Mouse (Mus musculus): ENCODE results near the gene Apba1.

Apba1 gene

DNA sequence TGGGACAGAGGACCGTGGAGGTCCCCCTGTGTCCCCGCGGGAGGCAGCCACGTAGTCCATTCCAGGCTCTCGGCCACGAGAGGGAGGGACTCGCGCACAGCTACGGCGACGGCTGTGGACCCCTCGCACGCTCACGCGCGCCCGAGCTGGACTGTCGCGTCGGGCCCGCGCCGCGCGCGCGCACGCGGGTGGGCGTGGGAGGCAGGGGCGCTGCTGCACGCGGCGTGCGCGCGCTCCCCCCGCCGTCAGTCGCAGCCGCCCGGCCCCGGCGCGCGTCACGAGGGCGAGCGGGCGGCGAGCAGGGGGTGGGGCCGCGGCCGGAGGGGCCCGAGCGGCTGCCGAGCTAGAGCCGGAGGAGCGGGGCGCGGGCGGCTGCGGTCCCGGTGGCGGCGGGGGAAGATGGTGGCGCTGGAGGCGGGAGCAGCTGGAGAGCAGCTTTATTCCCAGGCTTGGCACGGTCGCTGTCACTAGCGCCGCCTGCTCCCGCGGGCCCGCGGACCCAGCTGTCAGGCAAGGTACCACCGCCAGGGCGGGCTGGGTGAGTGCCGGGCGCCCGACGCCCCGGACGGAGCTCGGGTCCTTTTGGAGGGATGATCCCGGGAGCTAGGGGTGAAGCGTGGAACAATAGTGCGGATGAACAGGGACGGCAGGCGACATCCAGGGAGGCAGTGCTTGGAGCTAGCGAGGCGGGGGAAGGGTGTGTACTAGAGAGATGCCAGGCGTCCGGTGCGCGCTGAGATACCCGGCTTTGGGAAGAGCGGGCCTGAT, at the start of gene Apba1:
Gene Apba1, plus strand, starts transcription at position 334 of the 768 bp plus-strand sequence.
- DNase-seq: peak; percentile 84

DNA sequence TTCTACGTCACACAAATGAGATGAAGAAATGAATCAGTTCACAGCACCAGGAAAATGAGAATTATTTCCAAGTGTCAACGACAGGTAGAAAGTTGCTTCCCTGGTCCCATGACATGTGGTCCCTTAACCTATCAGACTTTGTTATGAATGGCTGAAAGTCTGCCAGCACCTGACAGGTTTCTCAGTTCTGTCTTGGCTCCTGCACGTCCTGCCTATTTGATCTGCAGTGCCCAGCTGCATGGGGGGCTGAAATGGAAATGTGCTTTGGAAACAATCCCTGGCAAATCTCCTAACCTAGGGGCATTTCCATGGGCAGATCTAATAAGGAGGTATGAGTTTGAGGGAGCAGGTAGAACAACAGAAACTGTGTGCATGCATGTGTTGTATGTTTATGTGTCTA, 12.2 kb upstream of the Apba1 start:
- DNase-seq: no peak

DNA sequence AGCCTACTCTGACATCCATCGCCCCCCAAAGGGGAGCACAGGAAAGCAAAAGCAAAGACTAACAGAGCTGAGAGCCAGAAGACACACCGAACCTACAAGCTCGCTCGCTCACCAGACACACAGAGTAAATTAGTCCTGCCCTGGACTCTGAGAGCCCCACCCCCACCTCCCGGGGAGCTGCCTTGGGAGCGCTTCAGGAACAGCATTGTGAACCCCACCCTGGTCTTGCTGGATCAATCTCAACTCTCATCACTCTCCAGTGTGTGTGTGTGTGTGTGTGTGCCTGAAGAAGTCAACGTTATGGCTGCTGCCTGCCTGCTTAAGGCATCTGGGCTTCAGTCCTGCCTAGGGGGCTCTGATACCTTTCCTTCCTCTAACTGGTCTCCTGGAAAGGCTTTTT, 1.7 kb upstream of the Apba1 start:
- DNase-seq: peak; percentile 11

DNA sequence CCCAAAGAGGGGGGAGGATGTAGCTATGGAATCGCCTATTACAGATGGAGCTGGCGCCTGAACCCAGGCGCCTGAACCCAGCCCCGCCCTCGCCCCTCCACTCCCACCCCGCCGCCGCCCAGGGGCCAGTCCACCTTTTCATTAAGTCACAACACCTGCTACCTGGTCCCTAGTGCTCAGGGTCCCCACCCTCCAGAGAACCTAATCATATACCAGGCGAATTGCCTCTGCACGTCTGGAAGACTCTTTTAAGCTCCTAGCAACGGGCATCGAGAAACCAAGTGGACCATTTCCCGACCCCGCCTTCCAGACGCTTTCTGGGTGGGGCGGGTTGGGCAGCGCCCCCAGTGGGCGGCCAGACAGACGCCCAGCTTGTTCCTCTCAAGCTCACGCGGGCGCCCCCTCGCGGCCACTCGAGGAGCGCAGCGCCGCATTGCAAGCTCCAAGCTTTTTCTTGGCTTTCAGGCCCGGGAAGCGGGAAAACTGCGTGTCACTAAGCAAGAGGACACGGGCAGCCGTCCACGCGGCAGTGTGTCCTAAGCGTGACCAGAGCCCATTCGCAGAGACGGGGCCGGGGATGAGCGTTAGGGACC, 630 bp upstream of the Apba1 start:
- peak; percentile 93 for DNase-seq

DNA sequence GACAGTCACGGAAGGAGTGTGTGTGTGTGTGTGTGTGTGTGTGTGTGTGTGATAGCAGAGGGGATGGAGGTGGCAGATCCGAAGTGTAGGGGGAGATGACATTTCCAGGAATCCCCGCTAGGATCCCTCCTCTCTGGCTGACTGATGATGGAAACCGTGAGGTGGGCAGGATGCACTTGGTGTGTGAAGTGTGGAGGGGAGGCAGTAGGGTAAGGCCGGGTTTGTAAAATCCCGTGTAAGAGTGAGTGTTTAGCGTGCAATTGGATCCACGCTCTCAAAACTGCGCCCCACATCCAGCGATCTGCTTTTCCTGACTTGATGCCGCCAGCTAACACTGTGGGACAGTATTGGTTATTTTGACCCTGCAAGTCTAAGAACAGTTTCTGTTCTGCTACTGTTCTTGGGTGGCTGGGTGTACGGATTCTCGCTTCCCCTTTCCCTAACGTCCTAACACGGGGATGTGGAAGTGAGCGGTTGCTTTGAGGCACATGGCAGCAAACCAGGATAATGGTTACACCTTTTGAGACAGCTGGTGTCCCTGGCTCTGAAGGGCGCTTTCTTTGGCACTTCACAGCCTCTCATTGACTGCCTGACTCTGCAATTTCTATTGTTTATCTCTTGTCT, 747 bp downstream of the Apba1 start:
- DNase-seq: no peak

DNA sequence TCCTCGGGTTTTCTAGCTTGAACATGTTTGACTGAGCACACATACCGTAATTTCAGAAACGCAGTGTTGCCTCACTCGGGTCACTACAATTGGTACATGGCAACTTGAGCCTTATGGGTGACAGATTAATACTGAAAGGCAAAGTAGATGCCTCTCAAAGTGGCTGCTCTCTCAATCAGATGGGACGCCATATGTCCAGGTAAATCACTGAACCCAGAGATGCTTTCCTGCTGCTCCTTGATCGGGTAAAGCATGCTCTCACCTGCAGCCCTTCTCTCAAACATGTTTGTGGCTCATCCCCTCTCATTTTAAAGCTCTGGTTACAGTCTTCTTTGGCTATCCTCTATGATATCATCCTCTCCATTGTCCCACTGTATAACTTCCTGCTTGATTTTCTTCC, 4.7 kb downstream of the Apba1 start:
- DNase-seq: no peak

DNA sequence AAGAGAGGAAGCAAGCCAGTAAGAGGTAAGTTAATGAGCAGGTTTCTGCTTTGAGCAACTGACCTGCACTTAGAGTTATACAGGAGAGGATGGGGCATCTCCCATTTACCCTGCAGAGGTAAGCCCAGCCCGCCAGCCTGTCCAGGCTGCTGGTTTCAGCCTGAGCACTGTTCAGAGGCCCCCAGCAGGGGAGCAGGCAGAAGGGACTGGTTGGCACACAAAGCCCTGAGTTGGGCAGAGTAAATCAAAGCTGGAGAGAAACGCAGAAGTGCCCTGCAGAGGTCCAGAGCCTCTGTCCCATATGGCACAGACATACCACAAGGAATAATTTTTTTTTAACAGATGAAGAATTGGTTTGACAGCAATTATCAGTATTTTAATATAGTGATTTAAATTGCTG, 5.4 kb downstream of the Apba1 start:
- no peak for DNase-seq

DNA sequence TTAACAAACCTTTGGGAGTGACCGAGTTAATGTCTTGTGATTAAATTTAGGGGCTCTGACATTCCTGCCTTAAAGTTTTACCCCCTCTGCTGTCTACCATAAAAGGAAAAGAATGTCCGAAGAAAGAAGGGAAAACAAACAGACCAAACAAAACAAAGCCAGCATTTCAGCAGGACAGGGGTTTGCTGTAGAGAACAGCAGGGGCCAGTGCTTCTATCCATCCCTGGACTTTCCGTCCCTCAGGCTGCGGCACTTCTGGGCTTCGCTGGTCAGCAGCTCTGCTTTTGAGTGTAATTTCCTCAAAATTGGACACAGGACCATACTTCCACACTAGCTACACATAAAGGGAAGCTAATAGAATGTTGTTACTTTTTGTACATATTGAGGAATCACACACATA, 10.2 kb downstream of the Apba1 start:
- DNase-seq: no peak

DNA sequence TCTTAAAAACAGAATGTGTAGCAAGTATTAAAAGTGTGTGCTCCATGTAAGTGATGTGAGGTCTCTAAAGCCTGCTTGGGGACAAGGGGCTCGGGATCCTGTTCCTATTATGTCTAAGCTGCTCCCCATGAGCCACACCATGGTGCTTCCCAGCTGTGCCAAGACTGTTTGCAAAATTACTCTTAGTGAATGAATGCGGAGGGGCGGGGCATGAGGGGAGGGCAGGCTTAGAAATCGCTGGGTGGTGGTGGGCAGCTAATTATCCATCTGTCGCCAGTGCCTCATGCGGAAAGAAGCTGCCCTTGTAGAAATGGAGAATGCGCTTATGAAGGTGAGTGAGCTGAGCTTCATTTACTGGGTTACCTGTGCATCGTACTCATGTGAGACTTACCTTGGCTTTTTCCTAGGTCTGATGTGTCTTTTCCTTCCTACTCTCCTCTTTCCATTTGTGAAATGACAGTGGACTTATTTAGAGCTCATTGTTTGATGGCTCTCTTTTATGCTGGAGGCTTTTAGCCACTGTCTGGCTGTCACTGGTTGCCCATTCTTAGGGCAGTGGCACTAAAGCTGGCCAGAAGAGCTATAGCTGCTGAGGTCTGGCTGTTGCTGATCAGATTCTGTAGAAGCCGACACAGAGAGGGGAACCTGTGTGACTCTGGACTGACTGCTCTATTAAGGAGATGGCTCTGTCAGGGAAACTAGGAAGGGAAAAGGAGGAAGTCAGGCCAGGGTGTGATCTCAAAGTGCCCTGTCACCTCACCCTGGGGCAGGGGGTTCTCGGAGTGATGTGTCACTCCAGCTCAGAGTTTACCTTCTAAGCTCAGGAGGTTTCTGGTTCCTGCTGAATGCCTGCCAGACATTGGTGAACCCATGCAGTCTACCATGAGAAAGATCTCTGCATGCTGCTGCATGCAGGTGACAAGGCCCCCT, 12.1 kb downstream of the Apba1 start:
- DNase-seq: no peak

DNA sequence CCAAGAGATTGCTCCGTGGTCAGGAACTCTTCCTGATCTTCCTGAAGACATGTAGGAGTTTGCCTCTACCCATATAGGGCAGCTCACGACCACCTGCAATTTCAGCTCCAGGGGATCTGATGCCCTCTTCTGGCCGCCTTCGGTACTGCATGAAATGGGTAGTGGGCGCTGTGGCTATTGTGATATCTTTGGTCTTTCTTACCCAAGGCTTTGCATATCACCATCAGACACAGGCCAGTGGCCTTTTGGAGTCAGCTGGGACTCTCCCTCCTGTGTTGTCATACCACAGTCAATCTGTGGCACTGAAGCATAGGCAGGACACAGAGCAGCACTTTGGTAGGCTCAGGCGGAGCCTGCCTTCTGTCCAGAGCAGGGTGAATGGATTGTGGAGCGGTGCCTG, 13.3 kb downstream of the Apba1 start:
- DNase-seq: peak; percentile 65

DNA sequence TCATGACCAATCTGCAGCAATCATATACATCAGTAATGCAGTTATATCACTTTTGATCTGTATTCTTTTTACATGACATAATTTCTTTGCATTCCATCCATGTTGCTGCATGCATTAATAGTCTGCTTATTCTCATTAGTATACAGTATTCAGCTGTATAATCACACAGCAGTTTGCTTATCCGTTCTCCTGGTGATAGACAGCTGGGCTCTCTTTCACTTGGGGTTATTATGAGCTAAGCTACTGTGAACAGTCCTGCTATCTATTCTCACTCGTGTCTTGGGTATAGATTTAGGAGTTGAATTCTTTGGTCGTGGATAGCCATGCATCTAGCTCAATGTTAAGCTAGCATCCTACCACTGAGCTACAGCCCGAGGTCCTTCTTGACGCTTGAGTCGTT, 16.7 kb downstream of the Apba1 start:
- DNase-seq: no peak

DNA sequence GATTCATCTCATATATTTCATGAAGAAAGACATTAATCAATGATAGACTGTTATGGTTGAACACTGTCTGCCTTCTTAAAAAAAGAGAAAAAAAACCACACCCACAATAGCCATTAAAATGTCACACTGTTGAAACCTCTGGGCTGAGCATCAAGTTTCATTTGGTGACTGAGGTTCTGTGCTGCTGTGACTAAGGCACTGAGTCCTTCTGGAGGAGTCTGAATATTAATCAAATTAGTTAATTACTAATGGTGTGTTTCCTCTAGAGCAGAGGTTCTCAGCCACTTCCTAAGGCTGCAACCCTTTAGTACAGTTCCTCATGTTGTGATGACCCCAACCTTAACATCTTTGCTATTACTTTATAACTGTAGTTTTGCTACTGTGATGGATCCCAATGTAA, 20.4 kb downstream of the Apba1 start:
- no peak for DNase-seq

DNA sequence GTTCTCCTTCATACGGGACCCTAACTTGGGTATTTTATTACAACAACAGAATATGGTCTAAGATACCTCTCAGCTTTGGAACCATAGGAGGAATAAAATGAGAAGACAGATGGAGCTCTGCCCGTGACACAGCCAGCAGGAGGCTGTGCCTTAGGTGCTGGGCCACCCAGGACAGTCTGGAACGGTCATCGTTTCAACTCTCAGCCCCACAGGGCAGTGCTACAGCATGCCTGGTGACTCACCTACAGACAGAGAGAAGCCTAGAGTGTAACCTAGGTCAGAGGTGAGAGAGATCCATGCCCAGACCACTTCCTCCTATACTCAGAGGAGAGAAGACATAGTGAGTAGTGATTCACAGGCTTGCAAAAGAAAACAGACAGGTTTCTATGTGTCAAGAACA, 21.4 kb downstream of the Apba1 start:
- no peak for DNase-seq

DNA sequence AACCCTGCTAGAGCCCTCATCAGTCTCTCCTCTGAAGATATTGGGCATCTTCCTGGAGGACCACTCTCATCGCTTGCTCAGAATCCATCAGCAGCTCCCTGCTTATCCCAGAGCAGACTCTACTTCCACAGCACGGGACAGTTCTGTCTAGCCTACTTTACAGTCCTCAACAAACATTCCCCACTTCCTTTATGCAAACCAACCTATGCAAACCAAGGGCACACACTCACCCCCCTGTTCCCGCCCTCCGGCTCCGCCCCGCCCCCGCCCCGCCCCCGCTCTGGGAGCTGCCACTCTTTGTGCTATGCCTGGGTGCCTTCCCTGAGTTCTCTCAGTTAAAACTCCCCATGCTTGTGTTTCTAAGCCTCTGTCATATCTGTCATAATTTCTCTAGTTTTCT, 23.3 kb downstream of the Apba1 start:
- peak; percentile 15 for DNase-seq

DNA sequence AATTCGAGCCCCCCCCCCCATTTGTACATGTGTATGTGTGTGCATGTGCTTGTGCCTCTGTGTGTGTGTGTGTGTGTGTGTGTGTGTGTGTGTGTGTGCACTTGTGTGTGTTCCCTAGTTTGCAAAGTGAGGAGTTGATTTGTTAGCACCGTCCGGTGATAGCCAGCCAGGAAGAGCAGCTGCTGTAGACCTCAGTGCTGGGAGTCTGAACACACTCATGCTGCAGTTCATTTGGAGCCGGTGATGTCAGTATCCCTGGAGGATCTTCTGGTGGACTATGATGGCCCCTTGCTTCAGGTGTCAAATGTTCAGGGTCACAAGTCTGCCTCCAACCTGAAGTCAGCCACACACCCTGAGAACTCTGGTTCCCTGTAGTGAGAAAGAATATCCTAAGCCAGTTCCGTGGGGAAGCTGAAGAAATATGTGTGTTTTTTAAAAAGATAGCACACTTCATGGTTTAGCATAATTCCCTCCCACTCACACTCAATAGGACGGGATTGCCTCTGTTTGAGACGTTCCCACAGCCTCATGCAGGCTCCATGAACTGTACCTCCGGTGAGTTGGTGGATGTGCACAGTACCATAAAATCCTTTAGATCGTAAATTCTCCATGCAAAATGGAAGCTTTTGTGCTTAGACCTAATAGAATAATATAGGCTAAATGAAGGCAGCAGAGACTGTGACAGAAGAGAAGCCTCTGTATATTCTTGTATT, 29.9 kb downstream of the Apba1 start:
- DNase-seq: no peak

DNA sequence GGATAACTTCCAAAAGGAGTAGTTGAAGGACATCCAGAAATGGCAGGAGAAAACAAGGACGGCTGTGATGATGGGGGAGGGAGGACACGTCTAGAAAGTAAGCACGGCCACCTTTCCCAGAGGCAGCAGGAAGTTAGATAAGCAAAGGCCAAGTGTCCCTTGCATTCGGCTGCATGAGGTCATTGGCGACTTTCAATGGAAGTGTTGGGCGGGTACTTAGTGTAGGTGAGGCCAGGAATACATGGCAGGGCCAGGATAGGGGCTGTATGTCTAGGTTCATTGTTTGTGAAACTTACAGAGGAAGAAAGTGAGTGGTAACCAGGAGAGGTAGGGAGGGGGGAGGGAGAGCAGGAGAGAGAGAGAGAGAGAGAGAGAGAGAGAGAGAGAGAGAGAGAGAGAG, 33.0 kb downstream of the Apba1 start:
- no peak for DNase-seq

DNA sequence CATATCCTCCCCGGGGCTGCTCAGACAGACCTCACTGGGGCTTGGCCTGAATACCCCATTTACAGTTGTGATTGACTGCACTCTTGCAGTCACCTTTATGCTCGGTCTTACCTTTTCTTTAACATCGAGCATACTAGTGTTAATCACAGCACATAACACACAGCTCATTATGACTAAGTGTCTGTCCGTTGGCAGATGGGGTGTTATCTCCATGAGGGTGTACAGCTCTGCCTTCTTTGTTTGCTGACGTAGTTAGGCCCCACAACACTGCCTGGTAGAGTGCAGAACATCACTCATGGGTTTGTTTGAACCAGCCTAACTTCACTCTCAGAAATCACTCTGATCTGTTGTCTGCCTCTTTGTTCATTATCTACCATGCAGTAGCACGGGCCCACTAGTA, 33.9 kb downstream of the Apba1 start:
- no peak for DNase-seq

DNA sequence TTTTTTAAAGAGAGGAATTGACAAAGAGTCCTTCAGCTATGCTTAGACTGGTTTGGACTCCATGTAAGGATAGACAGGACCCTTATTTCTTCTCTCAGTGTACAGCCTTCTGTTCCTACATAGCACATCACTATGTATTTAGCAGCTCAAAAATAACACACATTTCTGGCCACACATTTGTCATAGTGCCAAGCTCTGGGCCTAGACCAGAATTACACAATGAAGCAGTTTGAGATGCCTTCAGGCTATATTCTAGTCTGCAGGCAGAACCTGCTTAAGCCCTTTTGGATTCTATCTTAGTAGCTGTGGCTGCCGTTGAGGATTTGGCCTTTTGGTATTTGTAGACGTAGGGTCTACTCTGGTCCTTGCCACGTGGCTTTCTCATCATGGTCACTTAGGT, 35.8 kb downstream of the Apba1 start:
- DNase-seq: no peak

DNA sequence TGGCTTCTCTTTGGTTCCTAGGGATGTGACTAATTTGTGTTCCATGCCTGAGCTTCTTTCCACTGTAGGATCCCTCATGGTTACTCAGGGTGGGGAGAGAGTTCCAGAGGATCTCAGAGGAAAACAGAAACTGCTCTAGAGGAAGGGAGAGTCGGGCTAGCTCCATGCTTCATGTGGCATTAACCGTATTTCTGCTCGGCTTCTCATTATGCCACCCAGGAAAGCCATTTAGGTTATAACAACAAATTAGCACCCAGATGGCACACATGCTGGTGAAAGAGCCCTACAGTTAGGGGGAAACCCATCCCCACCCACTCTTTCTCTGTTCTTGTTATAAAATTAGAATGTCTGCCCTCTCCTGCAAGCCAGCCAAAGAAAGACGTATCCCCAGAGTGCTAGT, 36.5 kb downstream of the Apba1 start:
- DNase-seq: no peak

DNA sequence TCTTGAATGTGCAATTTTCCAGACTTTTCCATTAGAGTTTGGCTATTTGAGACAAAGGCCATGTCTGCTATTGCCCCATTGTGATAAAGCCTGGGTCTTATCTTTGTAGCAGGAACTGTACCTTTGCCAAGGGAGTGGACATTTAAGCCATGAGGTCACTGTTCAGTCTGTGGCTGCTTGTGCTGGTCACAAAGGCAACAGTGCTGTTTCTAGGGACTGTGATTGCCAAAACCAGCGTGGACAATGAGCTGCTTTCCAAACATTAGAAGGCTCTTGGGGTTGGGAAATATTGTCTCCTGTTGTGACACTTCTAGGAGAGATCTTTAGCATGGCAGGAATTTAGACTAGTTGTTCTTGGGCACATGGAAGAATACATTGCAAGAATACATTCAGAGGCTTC, 42.5 kb downstream of the Apba1 start:
- DNase-seq: no peak

DNA sequence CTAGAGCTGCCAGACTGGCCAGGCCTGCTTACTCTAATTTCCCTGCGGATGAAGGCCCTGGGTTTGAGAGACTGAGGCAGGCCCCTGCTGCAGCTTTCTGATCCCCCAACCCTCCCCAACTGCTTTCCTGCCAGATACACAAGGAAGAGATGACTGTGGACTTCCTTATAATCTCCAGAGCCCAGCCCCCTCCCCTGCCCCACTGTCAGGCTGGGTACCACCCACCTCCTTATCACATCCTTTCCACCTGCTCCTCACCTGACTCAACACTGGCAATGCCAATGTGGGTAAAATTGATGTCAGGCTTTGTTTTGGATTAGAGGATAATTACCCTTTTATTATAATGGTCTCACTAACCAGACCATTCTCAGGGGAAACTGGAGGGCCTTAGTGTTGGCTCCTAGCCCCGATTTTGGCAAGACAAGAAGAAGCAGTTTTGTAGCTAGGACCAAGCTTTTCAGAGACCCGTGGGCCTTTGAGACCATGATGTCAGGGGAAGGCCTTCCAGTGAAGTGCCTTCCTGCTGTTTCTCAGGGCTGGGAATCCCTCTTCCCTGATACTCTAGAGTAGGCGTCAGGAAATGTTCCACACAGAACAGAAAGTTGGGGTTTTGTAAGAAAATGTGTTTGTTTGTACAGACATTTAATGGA, 44.7 kb downstream of the Apba1 start:
- no peak for DNase-seq

DNA sequence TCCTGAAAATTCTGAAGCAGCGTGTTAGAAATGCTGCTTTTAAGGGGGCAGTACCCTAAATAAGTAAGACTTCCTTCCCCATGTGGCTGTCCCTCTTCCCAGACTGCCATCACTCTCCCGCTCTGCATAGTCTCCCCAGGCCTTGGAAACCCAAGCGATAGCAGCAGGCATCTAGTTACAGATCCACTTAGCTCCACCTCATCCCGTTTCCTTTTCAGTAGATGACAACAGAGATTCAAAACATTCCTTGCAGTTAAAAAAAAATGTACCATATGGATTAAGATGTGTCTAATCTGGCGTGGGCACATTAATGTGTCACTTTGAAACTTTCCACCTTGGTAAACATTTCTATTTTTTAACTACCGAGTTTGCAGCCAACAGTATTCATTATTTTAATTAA, 48.1 kb downstream of the Apba1 start:
- no peak for DNase-seq
